ENCODE assay signal across 9 mouse cellular contexts in the genomic region with DNA sequence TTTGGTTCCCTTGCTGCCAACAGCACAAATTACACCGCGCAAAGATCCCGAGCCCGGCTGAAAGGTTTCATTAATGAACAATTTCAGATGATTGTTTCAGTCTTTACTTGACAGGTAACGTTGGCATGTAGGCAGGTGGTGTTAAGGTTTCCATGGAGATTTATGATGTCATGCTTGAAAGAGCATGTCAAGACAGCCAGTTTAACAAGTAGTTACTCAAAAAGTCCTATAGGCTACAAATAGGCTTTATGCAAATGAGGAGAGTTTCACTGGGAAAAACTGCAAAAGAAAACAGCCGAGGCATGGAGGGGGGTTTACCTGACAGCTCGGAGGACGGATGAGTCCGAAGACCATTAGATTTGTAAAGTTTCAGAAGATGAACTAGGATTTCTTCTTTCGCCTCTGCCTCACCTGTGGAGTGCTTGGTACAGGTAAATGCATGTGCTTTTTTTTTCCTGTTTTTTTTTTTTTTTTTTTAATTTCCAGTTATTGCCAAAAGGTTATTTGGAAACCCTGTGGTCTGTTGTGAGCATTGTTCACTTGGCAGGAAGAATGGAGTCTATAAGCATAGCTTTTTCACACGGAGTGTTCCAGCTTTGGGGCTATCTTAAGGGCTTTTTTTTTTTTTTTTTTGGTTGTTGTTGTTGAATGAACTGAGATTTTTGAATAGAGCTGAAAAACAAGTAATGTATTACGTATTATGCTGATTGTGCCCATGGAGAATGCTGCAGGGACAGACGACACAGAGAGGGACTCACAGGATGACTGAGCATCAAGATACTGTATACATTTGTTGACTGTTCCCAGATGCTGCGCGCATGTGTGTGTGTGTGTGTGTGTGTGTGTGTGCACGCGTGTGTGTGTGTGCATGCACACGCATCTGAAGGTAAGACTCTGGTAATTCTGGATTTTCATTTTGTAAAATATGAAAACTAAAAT.
DNase-seq lines count a peak whose midpoint lies in the region; ATAC-seq and TF ChIP-seq lines count a peak whose summit lies in the region.
"Had no signal": no experiment of that assay in that cellular context is flagged by ENCODE, and none has a peak within 500 bp of the region (broad histone marks: within the 10 kb centered on the region; RNA-seq: fewer than 3 reads in every experiment).

No protein-coding gene starts in this region.

- peak; percentile 15 for DNase-seq in embryonic facial prominence, embryonic 10.5 days (ENCODE audit: low spot score)
- DNase-seq in lung, postnatal 25 days (ENCODE audit: low spot score) = peak; percentile 31
- DNase-seq in cerebellum, adult 18-20 months = no peak
- DNase-seq in urinary bladder, postnatal 10 days (ENCODE audit: low spot score) = no peak
- no peak for DNase-seq in thymus, postnatal 4 days
- DNase-seq: adrenal gland, postnatal 36 days had no signal

- H3K4me1 ChIP-seq in ES-Bruce4 (ENCODE audit: control insufficient read depth, insufficient read depth, low read length) = peaks cover 4% of the 10 kb centered on the region
- peaks cover 28% of the 10 kb centered on the region for H3K4me1 ChIP-seq in embryonic facial prominence, embryonic 10.5 days
- H3K4me1 ChIP-seq in intestine, embryonic 15.5 days (replicated peaks) = peaks cover 15% of the 10 kb centered on the region; the same call in 1 of the 2 replicates

- TF ChIP-seq CTCF in ES-Bruce4 (IDR thresholded peaks at IDR 0.05; ENCODE audit: low read depth, low read length) = no peak

- H3K9ac ChIP-seq in ES-Bruce4 (ENCODE audit: low read depth, poor library complexity, severe bottlenecking) = peak overlapping the region; percentile 7; the same call in 1 of the 2 replicates
- no peak overlapping the region for H3K9ac ChIP-seq in intestine, embryonic 15.5 days

- H3K4me2 ChIP-seq in intestine, embryonic 15.5 days (replicated peaks) = peak overlapping the region; percentile 51

- peak overlapping the region; percentile 74 for H3K27ac ChIP-seq in ES-Bruce4 (ENCODE audit: insufficient read depth, low read length)
- H3K27ac ChIP-seq in embryonic facial prominence, embryonic 10.5 days (replicated peaks) = no peak overlapping the region
- peak overlapping the region; percentile 69 for H3K27ac ChIP-seq in intestine, embryonic 15.5 days

- peak; percentile 79 for ATAC-seq in intestine, embryonic 15.5 days
- ATAC-seq in granulocyte monocyte progenitor cell, adult 5-6 weeks (replicated peaks; ENCODE audit: poor library complexity, severe bottlenecking) = no peak

- no peak for TF ChIP-seq EP300 in ES-Bruce4 (IDR thresholded peaks at IDR 0.05; ENCODE audit: insufficient read depth, low read depth, low read length)

- no peak for TF ChIP-seq POLR2A in ES-Bruce4 (IDR thresholded peaks at IDR 0.05; ENCODE audit: insufficient read depth, low read length)

- H3K36me3 ChIP-seq in ES-Bruce4 (ENCODE audit: control insufficient read depth, insufficient read depth, low read length, poor library complexity, severe bottlenecking) = peaks cover 16% of the 10 kb centered on the region
- H3K36me3 ChIP-seq in embryonic facial prominence, embryonic 10.5 days (replicated peaks) = 0 out of 2 replicates have a peak, but pooled peaks cover 3% of the 10 kb centered on the region
- no peaks in the 10 kb centered on the region for H3K36me3 ChIP-seq in intestine, embryonic 15.5 days

- H3K9me3 ChIP-seq in ES-Bruce4 (replicated peaks; ENCODE audit: control insufficient read depth, insufficient read depth, low read length, poor library complexity, severe bottlenecking) = peaks cover 14% of the 10 kb centered on the region
- H3K9me3 ChIP-seq in embryonic facial prominence, embryonic 10.5 days = no peaks in the 10 kb centered on the region
- no peaks in the 10 kb centered on the region for H3K9me3 ChIP-seq in intestine, embryonic 15.5 days

- peak overlapping the region; percentile 39 for H3K4me3 ChIP-seq in ES-Bruce4 (ENCODE audit: low read depth, low read length)
- H3K4me3 ChIP-seq in embryonic facial prominence, embryonic 10.5 days = peak overlapping the region; percentile 39
- peak overlapping the region; percentile 25 for H3K4me3 ChIP-seq in intestine, embryonic 15.5 days (replicated peaks)

- H3K27me3 ChIP-seq in ES-Bruce4 (ENCODE audit: control insufficient read depth, insufficient read depth, low read length, poor library complexity, severe bottlenecking) = no peaks in the 10 kb centered on the region
- no peaks in the 10 kb centered on the region for H3K27me3 ChIP-seq in embryonic facial prominence, embryonic 10.5 days (replicated peaks; ENCODE audit: low read depth, poor library complexity, severe bottlenecking)
- no peaks in the 10 kb centered on the region for H3K27me3 ChIP-seq in intestine, embryonic 15.5 days (replicated peaks)

- 21% methylated on average over 18 of the region's 18 CpGs for WGBS in embryonic facial prominence, embryonic 10.5 days
- 32% methylated on average over 18 of the region's 18 CpGs for WGBS in intestine, embryonic 15.5 days

Comparison
In these comparisons a context has a peak if more than half of its experiments do, and no peak if none do; other contexts are left out.
1. DNase-seq: peak in embryonic facial prominence, embryonic 10.5 days (single experiment) and lung, postnatal 25 days (single experiment); none in cerebellum, adult 18-20 months (0 of 2), urinary bladder, postnatal 10 days (single experiment) and thymus, postnatal 4 days (single experiment).
2. Peak in every context shown above with its lines, with median percentiles within 50 percentile points of each other: H3K4me3 ChIP-seq.